Mouse (Mus musculus) heart, postnatal 0 days (tissue): ENCODE data around the gene Rtf2. TPM values are rescaled to one million over a fixed set of nuclear protein-coding genes. Genes with fewer than 3 reads are reported as not detected.

Source experiments
- ATAC-seq: fragments of 200-750 bp; cut with Nextera tagmentation; 2 replicates; pipeline ENCODE4 v1.8.0; 2017; ENCODE audit warnings: low read depth, moderate number of reproducible peaks, moderate library complexity; ENCODE audit not compliant: insufficient read depth
- DNase-seq: peaks from one replicate; pipeline ENCODE4 v3.0.0-alpha.2; 2016; ENCODE audit warnings: low spot score
- H3K27ac ChIP-seq: fragments of 300-500 bp; sonication (generic); 2 replicates; pipeline ENCODE4 v1.5.1; 2014; ENCODE audit warnings: low read depth, mild to moderate bottlenecking
- H3K27me3 ChIP-seq: fragments of 300-500 bp; sonication (generic); 2 replicates; pipeline ENCODE4 v1.6.1; 2014; ENCODE audit warnings: low read length, mixed read lengths; ENCODE audit not compliant: control insufficient read depth, insufficient read depth
- H3K36me3 ChIP-seq: fragments of 300-500 bp; sonication (generic); replicated peaks from 2 replicates; pipeline ENCODE4 v1.6.1; 2014; ENCODE audit warnings: low read length, mixed read lengths; ENCODE audit not compliant: control insufficient read depth, insufficient read depth
- H3K4me1 ChIP-seq: fragments of 300-500 bp; sonication (generic); 2 replicates; pipeline ENCODE4 v1.6.1; 2014; ENCODE audit warnings: antibody characterized with exemption; ENCODE audit not compliant: control insufficient read depth, insufficient read depth
- H3K4me2 ChIP-seq: fragments of 300-500 bp; sonication (generic); 2 replicates; pipeline ENCODE4 v1.6.1; 2014; ENCODE audit warnings: low read depth, mild to moderate bottlenecking, low read length, moderate library complexity
- H3K4me3 ChIP-seq: fragments of 300-500 bp; sonication (generic); 2 replicates; pipeline ENCODE4 v1.5.1; 2014; ENCODE audit warnings: low read depth, low read length
- H3K9ac ChIP-seq: fragments of 300-500 bp; sonication (generic); replicated peaks from 2 replicates; pipeline ENCODE4 v1.6.1; 2014; ENCODE audit warnings: low read depth, low read length, mixed read lengths
- H3K9me3 ChIP-seq: fragments of 300-500 bp; sonication (generic); replicated peaks from 2 replicates; pipeline ENCODE4 v1.6.1; 2016; ENCODE audit warnings: low read length; ENCODE audit not compliant: control insufficient read depth
- CTCF ChIP-seq: IDR thresholded peaks from 2 replicates; pipeline ENCODE4 v1.5.1; 2016; ENCODE audit warnings: antibody characterized with exemption, control low read depth, low read depth
- EP300 ChIP-seq: IDR thresholded peaks from 2 replicates; pipeline ENCODE4 v1.6.1; 2016; ENCODE audit warnings: antibody characterized with exemption, low read depth
- WGBS: fragments of 180-500 bp; shearing (Covaris S2); extraction: QIAGEN DNeasy Blood & Tissue Kit; methylation state at CpG from one replicate; pipeline ENCODE4 v1.1.7; 2014; 5-methylcytosine and 5-hydroxymethylcytosine counted together
- polyA plus RNA-seq: library from polyadenylated mRNA; unstranded; fragments of >200 nt; fragmentation: Nextera tagmentation; extraction: Ambion mirVana; gene quantifications from 2 replicates; pipeline ENCODE4 v1.2.1, GENCODE M21; 2015
- total RNA-seq: library from RNA; depleted of rRNA; stranded (reverse); fragments of >200 nt; gene quantifications from 2 replicates; pipeline ENCODE4 v1.2.3, GENCODE M21; 2014; ENCODE audit warnings: low replicate concordance; rRNA removed

The Rtf2 gene
- total and polyA plus RNA-seq, 2 experiments from 2014 or later = 34.0 to 45.1 TPM

DNA sequence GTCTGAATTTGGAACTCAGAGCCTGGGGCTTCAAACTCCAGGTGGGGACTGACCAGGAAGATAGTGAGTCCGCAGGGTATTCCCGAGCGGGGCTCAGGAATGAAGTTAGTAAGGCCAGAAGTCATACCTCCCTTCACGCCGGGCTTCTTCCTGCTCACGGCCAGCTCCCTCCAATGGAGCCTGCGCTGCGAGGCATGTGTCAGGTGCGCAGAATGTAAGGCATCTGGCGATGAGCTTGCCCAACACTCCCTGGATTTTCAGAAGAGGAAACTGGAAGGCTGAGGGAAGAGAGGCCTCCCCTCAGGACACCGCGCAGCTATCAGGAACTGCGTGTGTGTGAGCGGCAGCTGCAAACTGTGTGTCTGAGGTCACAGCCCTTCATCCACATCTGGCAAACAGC, 61.8 kb downstream of the Rtf2 start:
- ATAC-seq (no peak), DNase-seq (no peak)
- Histone ChIP-seq H3K27me3 (no peaks in the 10 kb centered on the region), H3K27ac (no peak overlapping the region), H3K9ac (no peak overlapping the region), H3K36me3 (no peaks in the 10 kb centered on the region), H3K4me2 (no peak overlapping the region), H3K9me3 (no peaks in the 10 kb centered on the region), H3K4me1 (no peaks in the 10 kb centered on the region), H3K4me3 (no peak overlapping the region)
- TF ChIP-seq EP300 (no peak), CTCF (no peak)
- WGBS = 55% methylated on average over 14 of the region's 14 CpGs

DNA sequence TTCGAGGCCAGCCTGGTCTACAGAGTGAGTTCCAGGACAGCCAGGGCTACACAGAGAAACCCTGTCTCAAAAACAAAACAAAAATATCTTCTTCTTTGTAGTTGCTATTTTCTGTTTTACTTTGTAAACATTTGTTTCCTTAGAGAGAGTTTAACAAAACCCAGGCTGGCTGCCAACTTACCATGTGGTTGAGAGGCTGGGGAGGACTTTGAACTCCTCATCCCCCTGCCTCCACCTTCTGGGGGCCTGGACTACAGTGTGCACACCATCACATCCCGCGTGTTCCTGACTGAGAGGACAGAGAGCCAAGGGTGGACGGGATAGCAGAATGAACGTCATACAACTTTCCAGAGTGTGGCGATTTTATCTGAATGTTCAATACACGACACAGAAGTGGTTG, 65.8 kb downstream of the Rtf2 start:
- no peaks in the 10 kb centered on the region for H3K27me3 ChIP-seq
- no peak overlapping the region for H3K4me2 ChIP-seq
- H3K4me1 ChIP-seq = no peaks in the 10 kb centered on the region
- 77% methylated on average over 7 of the region's 7 CpGs for WGBS
- H3K4me3 ChIP-seq = no peak overlapping the region
- DNase-seq = no peak
- H3K9me3 ChIP-seq = no peaks in the 10 kb centered on the region
- no peak overlapping the region for H3K27ac ChIP-seq
- H3K36me3 ChIP-seq = no peaks in the 10 kb centered on the region
- TF ChIP-seq EP300 (no peak), CTCF (no peak)
- ATAC-seq = no peak
- no peak overlapping the region for H3K9ac ChIP-seq

DNA sequence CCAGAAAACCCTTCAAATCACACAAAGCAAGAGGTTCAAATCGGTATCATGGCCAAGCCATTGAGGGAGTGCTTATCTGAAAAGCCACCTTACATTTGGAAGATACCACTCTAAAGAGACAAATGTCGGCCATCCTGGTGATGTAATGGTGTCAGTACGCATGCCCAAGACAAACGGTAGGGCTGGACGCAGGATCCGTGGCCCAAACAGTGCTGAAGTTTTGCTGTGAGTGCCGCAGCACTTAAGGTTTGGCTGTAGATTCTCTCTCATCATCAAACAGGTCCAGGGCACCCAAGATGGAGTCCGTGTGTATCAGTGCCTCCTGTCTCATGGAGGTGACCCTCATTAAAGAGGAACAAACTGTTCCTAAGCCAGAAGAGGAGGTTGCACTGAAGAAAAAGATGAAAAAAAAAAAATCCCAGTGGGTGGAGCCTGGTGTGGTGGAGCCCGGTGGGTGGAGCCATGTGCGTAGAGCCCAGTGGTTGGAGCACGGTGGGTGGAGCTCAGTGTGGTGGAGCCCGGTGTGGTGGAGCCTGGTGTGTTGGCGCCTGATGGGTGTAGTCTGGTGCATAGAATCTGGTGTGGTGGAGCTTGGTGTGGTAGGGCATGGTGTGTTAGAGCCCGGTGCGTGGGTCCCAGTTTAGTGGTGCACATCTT, 69.8 kb downstream of the Rtf2 start:
- no peak for TF ChIP-seq EP300
- no peak for TF ChIP-seq CTCF
- Histone ChIP-seq H3K27me3 (peaks cover 5% of the 10 kb centered on the region; the same call in 1 of the 2 replicates), H3K4me2 (no peak overlapping the region), H3K9me3 (no peaks in the 10 kb centered on the region), H3K4me1 (no peaks in the 10 kb centered on the region), H3K36me3 (no peaks in the 10 kb centered on the region), H3K9ac (no peak overlapping the region), H3K27ac (no peak overlapping the region), H3K4me3 (no peak overlapping the region)
- DNase-seq = no peak
- no peak for ATAC-seq
- WGBS = 83% methylated on average over 15 of the region's 15 CpGs

DNA sequence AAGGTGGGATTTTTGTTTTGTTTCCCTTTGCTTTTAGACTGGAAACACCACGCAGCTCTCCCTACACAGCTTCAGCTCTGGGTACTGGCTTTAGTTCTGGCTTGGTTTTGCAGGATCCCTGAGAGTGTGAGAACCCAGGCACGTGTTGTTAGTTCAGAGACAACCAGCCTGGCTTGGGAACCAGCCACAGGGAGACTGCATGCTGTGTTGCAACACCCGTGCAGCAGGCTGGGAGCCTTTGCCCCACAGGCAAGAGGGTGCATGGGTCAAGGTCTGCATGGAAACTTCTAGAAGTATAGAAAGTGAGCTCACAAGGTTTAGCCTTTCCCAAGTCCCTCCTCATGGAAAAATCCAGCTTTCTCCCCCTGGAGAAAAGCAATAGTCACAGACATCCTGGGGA, 70.5 kb downstream of the Rtf2 start:
- H3K27me3 ChIP-seq = peaks cover 5% of the 10 kb centered on the region; the same call in 1 of the 2 replicates
- H3K27ac ChIP-seq = no peak overlapping the region
- no peak overlapping the region for H3K9ac ChIP-seq
- no peaks in the 10 kb centered on the region for H3K9me3 ChIP-seq
- TF ChIP-seq EP300 (no peak), CTCF (no peak)
- H3K36me3 ChIP-seq = no peaks in the 10 kb centered on the region
- DNase-seq (no peak), ATAC-seq (no peak)
- no peak overlapping the region for H3K4me2 ChIP-seq
- no peak overlapping the region for H3K4me3 ChIP-seq
- 37% methylated on average over 3 of the region's 3 CpGs for WGBS
- H3K4me1 ChIP-seq = no peaks in the 10 kb centered on the region

DNA sequence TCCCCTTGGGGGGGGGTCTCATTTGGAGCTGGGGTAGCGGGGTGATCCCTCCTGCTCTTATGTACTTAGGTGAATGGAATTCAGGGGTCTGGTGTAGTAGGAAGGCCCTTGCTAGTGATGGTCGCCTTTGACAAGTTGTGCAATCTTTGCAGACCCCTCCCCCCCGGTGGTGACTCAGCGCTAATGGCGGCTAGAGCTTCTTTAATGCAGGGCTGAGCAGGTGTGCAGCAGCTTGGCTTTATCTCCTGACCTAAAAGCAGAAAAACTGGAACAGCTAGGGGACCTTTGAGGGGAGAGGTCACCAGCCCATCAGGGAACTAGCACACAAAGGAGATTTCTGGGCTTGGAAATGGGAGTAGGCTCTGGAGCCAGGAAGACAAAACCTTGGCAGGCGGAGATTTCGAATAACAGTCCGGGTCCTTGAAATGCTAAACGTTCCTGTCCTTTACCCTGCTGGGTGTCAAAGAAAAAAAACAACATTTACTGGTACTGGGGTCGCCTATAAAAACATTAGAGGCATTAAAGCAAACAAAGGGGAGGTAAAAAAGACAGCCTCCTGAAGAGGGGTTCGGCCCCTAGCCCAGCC, 76.1 kb downstream of the Rtf2 start:
- H3K4me1 ChIP-seq = no peaks in the 10 kb centered on the region
- WGBS = 40% methylated on average over 11 of the region's 11 CpGs
- no peak overlapping the region for H3K27ac ChIP-seq
- no peak for TF ChIP-seq CTCF
- TF ChIP-seq EP300 = no peak
- no peak for DNase-seq
- H3K9ac ChIP-seq = no peak overlapping the region
- H3K4me3 ChIP-seq = no peak overlapping the region
- no peak overlapping the region for H3K4me2 ChIP-seq
- H3K9me3 ChIP-seq = no peaks in the 10 kb centered on the region
- H3K36me3 ChIP-seq = no peaks in the 10 kb centered on the region
- H3K27me3 ChIP-seq = peaks cover 5% of the 10 kb centered on the region; the same call in 1 of the 2 replicates
- ATAC-seq = no peak

Other genes starting within 250 kb of the Rtf2 start
- not detected in 2 replicates for gene Mc3r, start 192.1 kb upstream of the Rtf2 start, total RNA-seq
- not detected in 2 replicates for gene Mc3r, start 192.1 kb upstream of the Rtf2 start, polyA plus RNA-seq
- 3.3 and 6.6 TPM in 2 replicates for gene Fam210b, start 95.0 kb upstream of the Rtf2 start, total RNA-seq
- gene Fam210b, start 95.0 kb upstream of the Rtf2 start, polyA plus RNA-seq = 9.4 and 10.0 TPM in 2 replicates
- 36.6 and 54.8 TPM in 2 replicates for gene Aurka, start 70.0 kb upstream of the Rtf2 start, total RNA-seq
- gene Aurka, start 70.0 kb upstream of the Rtf2 start, polyA plus RNA-seq = 23.9 and 25.5 TPM in 2 replicates
- 24.0 and 39.0 TPM in 2 replicates for gene Cstf1, start 69.9 kb upstream of the Rtf2 start, total RNA-seq
- 18.9 and 20.3 TPM in 2 replicates for gene Cstf1, start 69.9 kb upstream of the Rtf2 start, polyA plus RNA-seq
- gene Cass4, start 46.8 kb upstream of the Rtf2 start, total RNA-seq = 0.19 and 1.1 TPM in 2 replicates
- 0.16 and 0.20 TPM in 2 replicates for gene Cass4, start 46.8 kb upstream of the Rtf2 start, polyA plus RNA-seq
- gene Gcnt7, start 18.0 kb downstream of the Rtf2 start, total RNA-seq = not detected in 2 replicates
- gene Gcnt7, start 18.0 kb downstream of the Rtf2 start, polyA plus RNA-seq = 0.25 and 0.40 TPM in 2 replicates
- 0.54 TPM in 1 of 2 replicates, not detected in the other for gene Fam209, start 32.0 kb downstream of the Rtf2 start, total RNA-seq
- gene Fam209, start 32.0 kb downstream of the Rtf2 start, polyA plus RNA-seq = not detected in 2 replicates
- gene Tfap2c, start 109.0 kb downstream of the Rtf2 start, total RNA-seq = not detected in 2 replicates
- not detected in 2 replicates for gene Tfap2c, start 109.0 kb downstream of the Rtf2 start, polyA plus RNA-seq